In the genomic region with DNA sequence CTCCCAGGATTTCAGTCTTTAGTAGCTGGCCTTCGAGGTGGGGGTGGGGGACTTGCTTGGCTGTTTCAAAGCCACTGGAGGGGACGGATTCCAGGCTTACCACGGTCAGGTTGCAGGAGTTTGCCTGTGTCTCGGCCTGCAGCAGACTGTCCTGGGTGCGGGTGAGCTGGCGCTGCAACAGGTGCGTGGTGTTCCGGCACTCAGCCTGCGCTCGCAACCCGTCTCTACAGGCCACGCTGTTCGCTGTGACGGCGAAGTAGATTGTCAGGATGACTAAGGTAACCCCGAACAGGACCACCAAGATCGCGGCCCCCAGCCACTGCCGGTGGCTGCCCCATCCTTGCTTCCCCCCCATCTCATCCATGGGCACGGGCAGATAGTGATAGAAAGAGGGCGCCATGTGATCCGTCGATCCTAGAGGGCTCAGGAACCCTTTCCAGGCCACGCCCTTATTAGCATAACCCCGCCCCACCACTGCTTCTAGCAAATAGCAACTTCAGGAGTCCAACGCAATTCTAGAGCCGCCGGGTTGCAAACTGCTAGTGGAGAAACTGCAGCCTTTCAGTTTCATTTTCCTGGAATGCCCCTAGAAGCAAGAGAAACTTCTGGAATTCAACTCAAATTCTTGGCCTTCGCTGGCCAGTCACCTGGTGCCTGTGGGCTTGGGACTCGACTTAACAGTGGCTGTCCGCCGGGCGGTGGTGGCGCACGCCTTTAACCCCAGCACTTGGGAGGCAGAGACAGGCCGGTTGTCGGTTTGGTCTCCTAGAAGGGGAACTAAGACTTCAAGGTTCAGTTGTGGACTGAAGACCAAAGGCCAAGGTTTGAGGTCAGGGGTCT, we compare ENCODE assay signal across 8 mouse cellular contexts. TPM values are rescaled to one million over a fixed set of nuclear protein-coding genes. Genes with fewer than 3 reads are reported as not detected.
DNase-seq lines count a peak whose midpoint lies in the region; ATAC-seq and TF ChIP-seq lines count a peak whose summit lies in the region.

A gene (minus strand): TSS at position 429 of the 840 bp plus-strand sequence.

- no peaks in the 10 kb centered on the region for H3K9me3 ChIP-seq in forebrain, embryonic 15.5 days

- H3K27ac ChIP-seq in bone marrow, adult 2 months (ENCODE audit: control insufficient read depth, insufficient read depth, low read depth, low read length, poor library complexity) = peak within 1 kb of the TSS; percentile 95
- H3K27ac ChIP-seq in forebrain, embryonic 15.5 days (replicated peaks) = no peak within 1 kb of the TSS

- peak within 1 kb of the TSS; percentile 48 for H3K4me2 ChIP-seq in forebrain, embryonic 15.5 days (replicated peaks)

- DNase-seq in ES-CJ7 (ENCODE audit: low read depth, low spot score) = peak; percentile 94
- peak; percentile 87 for DNase-seq in heart, postnatal 4 days
- DNase-seq in layer of hippocampus, postnatal 10 days (ENCODE audit: low spot score in 2 of 2) = peak; percentile 41 to 49
- peak; percentile 63 to 66 for DNase-seq in right cerebral cortex, postnatal 10 days (ENCODE audit: low spot score in 2 of 2)
- DNase-seq in urinary bladder, postnatal 4 days (ENCODE audit: low spot score in 2 of 2) = peak; percentile 77 to 83

- peak within 1 kb of the TSS; percentile 85 for H3K4me3 ChIP-seq in bone marrow, adult 2 months (replicated peaks; ENCODE audit: control insufficient read depth, low read depth, low read length)
- H3K4me3 ChIP-seq in forebrain, embryonic 15.5 days = peak within 1 kb of the TSS; percentile 29

- H3K4me1 ChIP-seq in bone marrow, adult 2 months (ENCODE audit: control insufficient read depth, insufficient read depth, low read length) = peaks cover 2% of the 10 kb centered on the region
- H3K4me1 ChIP-seq in forebrain, embryonic 15.5 days = peaks cover 11% of the 10 kb centered on the region

- no peak for ATAC-seq in forebrain, embryonic 15.5 days (replicated peaks)
- peak; percentile 95 for ATAC-seq in megakaryocyte progenitor cell, adult 5-6 weeks (replicated peaks; ENCODE audit: poor library complexity)

- H3K9ac ChIP-seq in forebrain, embryonic 15.5 days (replicated peaks) = peak within 1 kb of the TSS; percentile 24; the same call in 1 of the 2 replicates

- WGBS in bone marrow, adult 2 months = 1% methylated on average over 37 of the region's 37 CpGs
- WGBS in forebrain, embryonic 15.5 days = 3% methylated on average over 37 of the region's 37 CpGs

- TF ChIP-seq POLR2A in bone marrow, adult 2 months (IDR thresholded peaks at IDR 0.05; ENCODE audit: borderline replicate concordance, control insufficient read depth, low read depth, low read length) = peak; percentile 54; the same call in 1 of the 2 replicates

- no peaks in the 10 kb centered on the region for H3K36me3 ChIP-seq in forebrain, embryonic 15.5 days

- H3K27me3 ChIP-seq in forebrain, embryonic 15.5 days = peaks cover 21% of the 10 kb centered on the region

- no peak for TF ChIP-seq CTCF in bone marrow, adult 2 months (IDR thresholded peaks at IDR 0.05; ENCODE audit: control insufficient read depth, insufficient read depth, low read length)

RNA-seq across cellular contexts. Expression of the gene that starts here (rescaled TPM):
- 58.9 and 103 TPM in 2 replicates for polyA plus RNA-seq in bone marrow, adult 2 months (2011; ENCODE audit: insufficient read depth, insufficient read length, low replicate concordance, missing spikeins)
- polyA plus RNA-seq in forebrain, embryonic 15.5 days (2015; fragmentation: Nextera tagmentation; extraction: Ambion mirVana) = 8.5 and 8.8 TPM in 2 replicates
- total RNA-seq in heart, postnatal 4 days (2021) = 10 to 100 TPM; 12.8 to 13.8 TPM
- total RNA-seq in layer of hippocampus, postnatal 10 days (2021) = 1 to 10 TPM; 4.1 to 4.8 TPM
- 11.3 and 15.7 TPM in 2 replicates for total RNA-seq in megakaryocyte progenitor cell, adult 5-6 weeks (2015)
- 50.9 and 62.2 TPM in 2 replicates for total RNA-seq in megakaryocyte progenitor cell, adult 5-6 weeks (2017)
